In genomic region chr1:153733181-153733580, GRCm38 (mm10) we compare ENCODE assay signal across 9 mouse cellular contexts. TPM values are rescaled to one million over a fixed set of nuclear protein-coding genes. Genes with fewer than 3 reads are reported as not detected.
DNase-seq lines count a peak whose midpoint lies in the region; ATAC-seq lines count a peak whose summit lies in the region.
"Had no signal": no experiment of that assay in that cellular context is flagged by ENCODE, and none has a peak within 500 bp of the region (broad histone marks: within the 10 kb centered on the region; RNA-seq: fewer than 3 reads in every experiment).

No protein-coding gene starts in this region.

- no peaks in the 10 kb centered on the region for H3K4me1 ChIP-seq in lung, embryonic 15.5 days
- H3K4me1 ChIP-seq in hindbrain, embryonic 12.5 days = peaks cover 45% of the 10 kb centered on the region
- H3K4me1 ChIP-seq in midbrain, embryonic 14.5 days (ENCODE audit: control insufficient read depth, insufficient read depth, low read length) = peaks cover 29% of the 10 kb centered on the region

- H3K9ac ChIP-seq in lung, embryonic 15.5 days = no peak overlapping the region
- H3K9ac ChIP-seq in hindbrain, embryonic 12.5 days = 0 out of 2 replicates have a peak overlapping the region, but pooled peaks have one; percentile 10
- H3K9ac ChIP-seq in midbrain, embryonic 14.5 days (replicated peaks; ENCODE audit: low read length) = no peak overlapping the region

- H3K27ac ChIP-seq in lung, embryonic 15.5 days = no peak overlapping the region
- no peak overlapping the region for H3K27ac ChIP-seq in hindbrain, embryonic 12.5 days
- no peak overlapping the region for H3K27ac ChIP-seq in midbrain, embryonic 14.5 days (replicated peaks; ENCODE audit: low read depth, low read length)

- DNase-seq in lung, postnatal 4 days = no peak
- peak; percentile 31 for DNase-seq in midbrain, embryonic 14.5 days
- DNase-seq in thymus, postnatal 25 days = peak; percentile 62
- DNase-seq in ovary, adult 18-20 months (ENCODE audit: low spot score) = no peak
- no peak for DNase-seq in left cerebral cortex, adult 9 months (ENCODE audit: low spot score in 2 of 2)
- DNase-seq: kidney, adult 8-10 months had no signal

- H3K4me2 ChIP-seq in lung, embryonic 15.5 days = no peak overlapping the region
- H3K4me2 ChIP-seq in hindbrain, embryonic 12.5 days (replicated peaks) = no peak overlapping the region
- H3K4me2 ChIP-seq in midbrain, embryonic 14.5 days (ENCODE audit: low read length) = no peak overlapping the region

- H3K36me3 ChIP-seq in lung, embryonic 15.5 days = no peaks in the 10 kb centered on the region
- no peaks in the 10 kb centered on the region for H3K36me3 ChIP-seq in hindbrain, embryonic 12.5 days
- no peaks in the 10 kb centered on the region for H3K36me3 ChIP-seq in midbrain, embryonic 14.5 days (ENCODE audit: control insufficient read depth, insufficient read depth, low read length)
- H3K36me3 ChIP-seq: G1E had no signal

- H3K27me3 ChIP-seq in lung, embryonic 15.5 days = peaks cover 12% of the 10 kb centered on the region; the same call in 1 of the 2 replicates
- H3K27me3 ChIP-seq in hindbrain, embryonic 12.5 days = peaks cover 4% of the 10 kb centered on the region
- H3K27me3 ChIP-seq in midbrain, embryonic 14.5 days (ENCODE audit: control insufficient read depth, insufficient read depth, low read length) = no peaks in the 10 kb centered on the region; the same call in 1 of the 2 replicates

- 0 out of 2 replicates have a peak, but pooled peaks have one; percentile 13 for ATAC-seq in lung, embryonic 15.5 days (ENCODE audit: borderline replicate concordance, extremely low read depth, low FRiP score, low TSS enrichment)
- ATAC-seq in hindbrain, embryonic 12.5 days (ENCODE audit: low FRiP score) = peak; percentile 61
- no peak for ATAC-seq in midbrain, embryonic 14.5 days (ENCODE audit: low FRiP score, low TSS enrichment)

- H3K4me3 ChIP-seq in lung, embryonic 15.5 days = no peak overlapping the region
- no peak overlapping the region for H3K4me3 ChIP-seq in hindbrain, embryonic 12.5 days
- H3K4me3 ChIP-seq in midbrain, embryonic 14.5 days (replicated peaks; ENCODE audit: low read depth, low read length) = no peak overlapping the region

- 45% methylated on average over 9 of the region's 9 CpGs for WGBS in lung, embryonic 15.5 days
- WGBS in hindbrain, embryonic 12.5 days = 30% methylated on average over 9 of the region's 9 CpGs
- WGBS in midbrain, embryonic 14.5 days = 32% methylated on average over 9 of the region's 9 CpGs

- no peaks in the 10 kb centered on the region for H3K9me3 ChIP-seq in lung, embryonic 15.5 days
- no peaks in the 10 kb centered on the region for H3K9me3 ChIP-seq in hindbrain, embryonic 12.5 days (replicated peaks)
- no peaks in the 10 kb centered on the region for H3K9me3 ChIP-seq in midbrain, embryonic 14.5 days (ENCODE audit: control insufficient read depth, low read length)
- H3K9me3 ChIP-seq: G1E had no signal

RNA-seq across cellular contexts. Expression of gene Rgs16, which starts 7.0 kb away (rescaled TPM):
- polyA plus RNA-seq in lung, embryonic 15.5 days (2015; fragmentation: Nextera tagmentation; extraction: Ambion mirVana) = 1.7 and 1.9 TPM in 2 replicates
- 24.9 and 27.0 TPM in 2 replicates for polyA plus RNA-seq in hindbrain, embryonic 12.5 days (2016; fragmentation: Nextera tagmentation; extraction: Ambion mirVana)
- 8.1 and 12.0 TPM in 2 replicates for polyA plus RNA-seq in midbrain, embryonic 14.5 days (2014; fragmentation: Nextera tagmentation; extraction: Ambion mirVana)
- polyA plus RNA-seq: G1E had no signal

RNA-seq across cellular contexts. Expression of gene Rnasel, which starts 16.0 kb away (rescaled TPM):
- polyA plus RNA-seq in lung, embryonic 15.5 days (2015; fragmentation: Nextera tagmentation; extraction: Ambion mirVana) = 5.3 and 7.0 TPM in 2 replicates
- polyA plus RNA-seq in hindbrain, embryonic 12.5 days (2016; fragmentation: Nextera tagmentation; extraction: Ambion mirVana) = 39.5 and 40.0 TPM in 2 replicates
- 37.8 and 55.6 TPM in 2 replicates for polyA plus RNA-seq in midbrain, embryonic 14.5 days (2014; fragmentation: Nextera tagmentation; extraction: Ambion mirVana)

Comparison
In these comparisons a context has a peak if more than half of its experiments do, and no peak if none do; other contexts are left out.
1. DNase-seq: peak in midbrain, embryonic 14.5 days (single experiment) and thymus, postnatal 25 days (single experiment); none in lung, postnatal 4 days (0 of 2), ovary, adult 18-20 months (single experiment) and left cerebral cortex, adult 9 months (0 of 2).